In the genomic region with DNA sequence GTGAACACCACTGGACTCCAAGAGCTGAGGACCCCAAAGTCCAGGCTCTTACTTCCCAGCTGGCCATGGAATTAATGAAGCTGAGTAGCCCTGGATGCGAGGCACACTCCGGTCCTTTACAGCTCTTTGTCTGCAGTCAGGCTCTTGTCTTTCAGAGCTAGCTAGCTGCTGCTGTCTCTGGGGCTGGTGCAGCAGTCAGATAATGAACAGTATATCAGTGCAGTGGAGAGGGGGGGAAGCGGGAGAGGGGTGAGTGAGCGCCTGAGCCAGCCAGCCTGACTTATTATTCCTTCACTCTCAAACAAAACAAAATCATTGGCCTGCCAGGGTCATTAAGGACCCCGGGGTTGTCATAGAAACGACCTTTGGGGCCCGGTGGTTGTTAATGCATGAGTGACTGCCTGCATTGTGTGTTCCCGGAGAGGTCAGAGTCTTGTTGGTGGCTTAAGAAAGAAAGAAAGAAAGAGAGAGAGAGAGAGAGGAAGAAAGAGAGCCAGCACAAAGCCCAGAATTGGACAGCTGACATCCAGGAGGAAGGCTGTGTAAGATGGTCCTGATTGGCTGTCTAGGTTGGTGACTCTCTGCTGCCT, we compare ENCODE assay signal across 9 mouse cellular contexts.
DNase-seq lines count a peak whose midpoint lies in the region; ATAC-seq lines count a peak whose summit lies in the region.
"Had no signal": no experiment of that assay in that cellular context is flagged by ENCODE, and none has a peak within 500 bp of the region (broad histone marks: within the 10 kb centered on the region; RNA-seq: fewer than 3 reads in every experiment).

No protein-coding gene starts in this region.

- H3K27ac ChIP-seq in embryonic facial prominence, embryonic 10.5 days (replicated peaks): peak overlapping the region; percentile 93
- H3K27ac ChIP-seq in intestine, embryonic 16.5 days (ENCODE audit: low read length): peak overlapping the region; percentile 87
- H3K27ac ChIP-seq in liver, embryonic 13.5 days: no peak overlapping the region

- H3K4me3 ChIP-seq in embryonic facial prominence, embryonic 10.5 days: peak overlapping the region; percentile 42
- peak overlapping the region; percentile 22 for H3K4me3 ChIP-seq in intestine, embryonic 16.5 days (ENCODE audit: low read length)
- H3K4me3 ChIP-seq in liver, embryonic 13.5 days (replicated peaks): no peak overlapping the region
- H3K4me3 ChIP-seq: megakaryocyte, embryonic 14.5 days had no signal

- H3K27me3 ChIP-seq in embryonic facial prominence, embryonic 10.5 days (replicated peaks; ENCODE audit: low read depth, poor library complexity, severe bottlenecking): no peaks in the 10 kb centered on the region
- no peaks in the 10 kb centered on the region for H3K27me3 ChIP-seq in intestine, embryonic 16.5 days (replicated peaks; ENCODE audit: control insufficient read depth, insufficient read depth, low read length)
- H3K27me3 ChIP-seq in liver, embryonic 13.5 days: no peaks in the 10 kb centered on the region

- no peaks in the 10 kb centered on the region for H3K36me3 ChIP-seq in embryonic facial prominence, embryonic 10.5 days (replicated peaks)
- H3K36me3 ChIP-seq in intestine, embryonic 16.5 days (ENCODE audit: control insufficient read depth, insufficient read depth, low read length): no peaks in the 10 kb centered on the region
- no peaks in the 10 kb centered on the region for H3K36me3 ChIP-seq in liver, embryonic 13.5 days

- DNase-seq in ovary, adult 18-20 months (ENCODE audit: low spot score): peak; percentile 58
- no peak for DNase-seq in ovary, postnatal 10 days (ENCODE audit: low spot score)
- DNase-seq in embryonic facial prominence, embryonic 10.5 days (ENCODE audit: low spot score): peak; percentile 91
- peak; percentile 3 for DNase-seq in liver, embryonic 13.5 days
- peak; percentile 35 for DNase-seq in ovary, postnatal 14 days (ENCODE audit: low spot score)
- DNase-seq in cerebellum, adult 8-10 months: no peak

- no peaks in the 10 kb centered on the region for H3K9me3 ChIP-seq in embryonic facial prominence, embryonic 10.5 days
- no peaks in the 10 kb centered on the region for H3K9me3 ChIP-seq in intestine, embryonic 16.5 days (ENCODE audit: control insufficient read depth, low read length)
- no peaks in the 10 kb centered on the region for H3K9me3 ChIP-seq in liver, embryonic 13.5 days (replicated peaks)

- peak overlapping the region; percentile 61 for H3K9ac ChIP-seq in intestine, embryonic 16.5 days (ENCODE audit: low read depth, low read length)
- H3K9ac ChIP-seq in liver, embryonic 13.5 days: no peak overlapping the region

- H3K4me2 ChIP-seq in intestine, embryonic 16.5 days (ENCODE audit: low read depth, low read length): peak overlapping the region; percentile 50
- peak overlapping the region; percentile 37 for H3K4me2 ChIP-seq in liver, embryonic 13.5 days

- 2% methylated on average over 8 of the region's 8 CpGs for WGBS in embryonic facial prominence, embryonic 10.5 days
- WGBS in intestine, embryonic 16.5 days: 6% methylated on average over 8 of the region's 8 CpGs
- WGBS in liver, embryonic 13.5 days (ENCODE audit: insufficient replicate concordance): 4% methylated on average over 8 of the region's 8 CpGs

- peak; percentile 90 for ATAC-seq in intestine, embryonic 16.5 days
- ATAC-seq in liver, embryonic 13.5 days (ENCODE audit: low read depth): 0 out of 2 replicates have a peak, but pooled peaks have one; percentile 29
- ATAC-seq in activated CD4-positive, CD25-positive, alpha-beta regulatory T cell, adult 4 months: no peak

- peaks cover 57% of the 10 kb centered on the region for H3K4me1 ChIP-seq in embryonic facial prominence, embryonic 10.5 days
- peaks cover 27% of the 10 kb centered on the region for H3K4me1 ChIP-seq in intestine, embryonic 16.5 days (ENCODE audit: control insufficient read depth, insufficient read depth, low read length)
- H3K4me1 ChIP-seq in liver, embryonic 13.5 days (replicated peaks): peaks cover 18% of the 10 kb centered on the region

Comparison
In these comparisons a context has a peak if more than half of its experiments do, and no peak if none do; other contexts are left out.
1. DNase-seq: peak in ovary, adult 18-20 months (single experiment), embryonic facial prominence, embryonic 10.5 days (single experiment), liver, embryonic 13.5 days (single experiment) and ovary, postnatal 14 days (single experiment); none in ovary, postnatal 10 days (single experiment) and cerebellum, adult 8-10 months (single experiment).